In the genomic region with DNA sequence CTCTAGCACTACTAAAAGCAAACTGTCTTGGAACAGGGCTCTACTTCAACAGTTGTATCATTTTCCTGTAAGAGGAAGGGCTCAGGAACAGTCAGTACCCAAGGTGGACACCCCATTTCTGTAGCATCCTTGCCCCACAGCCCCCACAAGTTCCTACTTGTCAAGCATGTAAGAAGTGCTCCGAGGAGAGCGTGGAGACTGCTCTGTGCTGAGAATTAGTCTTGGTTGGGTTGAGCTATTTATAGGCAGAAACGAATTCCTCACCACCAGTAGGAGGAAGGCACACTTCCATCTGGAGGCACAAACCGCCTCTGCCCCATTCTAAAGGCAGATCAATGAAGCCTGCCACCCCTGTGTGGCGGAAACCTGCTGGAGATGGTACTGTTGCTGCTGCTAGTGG, we compare ENCODE assay signal across 16 mouse cellular contexts. TPM values are rescaled to one million over a fixed set of nuclear protein-coding genes. Genes with fewer than 3 reads are reported as not detected.
DNase-seq lines count a peak whose midpoint lies in the region; ATAC-seq and TF ChIP-seq lines count a peak whose summit lies in the region.
"Had no signal": no experiment of that assay in that cellular context is flagged by ENCODE, and none has a peak within 500 bp of the region (broad histone marks: within the 10 kb centered on the region; RNA-seq: fewer than 3 reads in every experiment).

No protein-coding gene starts in this region.

- intact Hi-C loops in left cerebral cortex, adult 2 months (cut with DNase I): loop anchor here (5.0 kb wide), 1 partner anchor 169 kb away; no protein-coding TSS in a partner anchor

- DNase-seq in embryonic facial prominence, embryonic 10.5 days (ENCODE audit: low spot score): no peak
- DNase-seq in layer of hippocampus, adult 11-12 months (ENCODE audit: low spot score): peak; percentile 56
- no peak for DNase-seq in layer of hippocampus, postnatal 25 days (ENCODE audit: extremely low spot score in 1 of 2, low spot score in 1 of 2)
- peak; percentile 40 to 56 for DNase-seq in left cerebral cortex, adult 2 months (ENCODE audit: extremely low spot score in 1 of 2, low spot score in 2 of 2)
- peak; percentile 53 to 78 for DNase-seq in right cerebral cortex, postnatal 36 days (ENCODE audit: low spot score in 2 of 2)
- DNase-seq in urinary bladder, postnatal 14 days (ENCODE audit: low spot score): no peak
- DNase-seq: adrenal gland, adult 2 months; cerebellum, postnatal 10 days; kidney, postnatal 14 days; lung, adult 2 months; thymus, adult 18-20 months had no signal

- no peaks in the 10 kb centered on the region for H3K27me3 ChIP-seq in embryonic facial prominence, embryonic 13.5 days
- no peaks in the 10 kb centered on the region for H3K27me3 ChIP-seq in embryonic facial prominence, embryonic 10.5 days (replicated peaks; ENCODE audit: low read depth, poor library complexity, severe bottlenecking)
- H3K27me3 ChIP-seq: limb, embryonic 15.5 days; megakaryocyte, embryonic 14.5 days had no signal

- peaks cover 30% of the 10 kb centered on the region for H3K4me1 ChIP-seq in embryonic facial prominence, embryonic 13.5 days
- H3K4me1 ChIP-seq in embryonic facial prominence, embryonic 10.5 days: peaks cover 23% of the 10 kb centered on the region

- H3K9ac ChIP-seq in embryonic facial prominence, embryonic 13.5 days: 0 out of 2 replicates have a peak overlapping the region, but pooled peaks have one; percentile 17
- H3K9ac ChIP-seq: limb, embryonic 15.5 days had no signal

- no peak overlapping the region for H3K27ac ChIP-seq in embryonic facial prominence, embryonic 13.5 days
- H3K27ac ChIP-seq in embryonic facial prominence, embryonic 10.5 days (replicated peaks): no peak overlapping the region
- peak overlapping the region; percentile 70 for H3K27ac ChIP-seq in left cerebral cortex, adult 2 months
- H3K27ac ChIP-seq: limb, embryonic 15.5 days had no signal

- 52% methylated on average over 5 of the region's 5 CpGs for WGBS in embryonic facial prominence, embryonic 13.5 days
- WGBS in embryonic facial prominence, embryonic 10.5 days: 70% methylated on average over 5 of the region's 5 CpGs

- no peak overlapping the region for H3K4me3 ChIP-seq in embryonic facial prominence, embryonic 13.5 days
- no peak overlapping the region for H3K4me3 ChIP-seq in embryonic facial prominence, embryonic 10.5 days
- no peak overlapping the region for H3K4me3 ChIP-seq in left cerebral cortex, adult 2 months
- H3K4me3 ChIP-seq: limb, embryonic 15.5 days; megakaryocyte, embryonic 14.5 days; myocyte had no signal

- no peaks in the 10 kb centered on the region for H3K36me3 ChIP-seq in embryonic facial prominence, embryonic 13.5 days
- H3K36me3 ChIP-seq in embryonic facial prominence, embryonic 10.5 days (replicated peaks): peaks cover 27% of the 10 kb centered on the region
- H3K36me3 ChIP-seq: limb, embryonic 15.5 days had no signal

- no peaks in the 10 kb centered on the region for H3K9me3 ChIP-seq in embryonic facial prominence, embryonic 13.5 days
- no peaks in the 10 kb centered on the region for H3K9me3 ChIP-seq in embryonic facial prominence, embryonic 10.5 days
- H3K9me3 ChIP-seq: limb, embryonic 15.5 days; megakaryocyte, embryonic 14.5 days had no signal

- H3K4me2 ChIP-seq in embryonic facial prominence, embryonic 13.5 days: no peak overlapping the region
- H3K4me2 ChIP-seq: limb, embryonic 15.5 days had no signal

- peak; percentile 9; the same call in 1 of the 2 replicates for TF ChIP-seq CTCF in left cerebral cortex, adult 2 months (IDR thresholded peaks at IDR 0.05)

- ATAC-seq in embryonic facial prominence, embryonic 13.5 days (ENCODE audit: insufficient number of reproducible peaks, insufficient read depth, low FRiP score, low TSS enrichment, low read depth): no peak; the same call in 1 of the 2 replicates
- no peak for ATAC-seq in megakaryocyte-erythroid progenitor cell, adult 5-6 weeks (replicated peaks; ENCODE audit: low FRiP score, low TSS enrichment, poor library complexity, severe bottlenecking)

RNA-seq across cellular contexts. Expression of gene Iqsec1, which starts 52.8 kb away (rescaled TPM):
- 11.6 and 13.1 TPM in 2 replicates for polyA plus RNA-seq in embryonic facial prominence, embryonic 13.5 days (2015; fragmentation: Nextera tagmentation; extraction: Ambion mirVana)
- 6.6 and 8.0 TPM in 2 replicates for polyA plus RNA-seq in embryonic facial prominence, embryonic 10.5 days (2016; fragmentation: Nextera tagmentation; extraction: Ambion mirVana)
- total RNA-seq in layer of hippocampus, postnatal 25 days (2021): 100 to 1,000 TPM; 245 to 258 TPM
- 100 to 1,000 TPM; 369 to 377 TPM for total RNA-seq in left cerebral cortex, adult 2 months (2021)
- total RNA-seq in megakaryocyte-erythroid progenitor cell, adult 5-6 weeks (2014; fragmentation: Nextera tagmentation): 32.1 and 74.3 TPM in 2 replicates
- total RNA-seq in megakaryocyte-erythroid progenitor cell, adult 5-6 weeks (2017): 14.7 and 15.0 TPM in 2 replicates

Comparison
In these comparisons a context has a peak if more than half of its experiments do, and no peak if none do; other contexts are left out.
1. DNase-seq: peak in layer of hippocampus, adult 11-12 months (single experiment), left cerebral cortex, adult 2 months (2 of 2) and right cerebral cortex, postnatal 36 days (2 of 2); none in embryonic facial prominence, embryonic 10.5 days (single experiment), layer of hippocampus, postnatal 25 days (0 of 2) and urinary bladder, postnatal 14 days (single experiment).